Mouse (Mus musculus) forebrain, embryonic 11.5 days (tissue): ENCODE measurements around the gene Svep1. TPM values are rescaled to one million over a fixed set of nuclear protein-coding genes. Genes with fewer than 3 reads are reported as not detected.

ENCODE experiments used
- ATAC-seq: fragments of 200-750 bp; cut with Nextera tagmentation; replicated peaks from 2 replicates; pipeline ENCODE4 v1.8.0; 2017; ENCODE audit warnings: moderate TSS enrichment; ENCODE audit not compliant: low FRiP score
- DNase-seq: peaks from one replicate; pipeline ENCODE4 v3.0.0-alpha.2; 2017; ENCODE audit warnings: low spot score
- H3K27ac ChIP-seq: fragments of 300-500 bp; sonication (generic); 2 replicates; pipeline ENCODE4 v1.5.1; 2014; ENCODE audit warnings: low read depth, low read length
- H3K27me3 ChIP-seq: fragments of 300-500 bp; sonication (generic); 2 replicates; pipeline ENCODE4 v1.6.1; 2014; ENCODE audit warnings: mild to moderate bottlenecking, low read length, mixed read lengths; ENCODE audit not compliant: control insufficient read depth, insufficient read depth
- H3K36me3 ChIP-seq: fragments of 300-500 bp; sonication (generic); 2 replicates; pipeline ENCODE4 v1.6.1; 2014; ENCODE audit warnings: mild to moderate bottlenecking, low read length, moderate library complexity, mixed read lengths; ENCODE audit not compliant: control insufficient read depth, insufficient read depth
- H3K4me1 ChIP-seq: fragments of 300-500 bp; sonication (generic); replicated peaks from 2 replicates; pipeline ENCODE4 v1.6.1; 2014; ENCODE audit warnings: low read length, mixed read lengths; ENCODE audit not compliant: control insufficient read depth, insufficient read depth
- H3K4me2 ChIP-seq: fragments of 300-500 bp; sonication (generic); 2 replicates; pipeline ENCODE4 v1.6.1; 2014; ENCODE audit warnings: low read depth, mild to moderate bottlenecking, low read length, moderate library complexity, mixed read lengths; ENCODE audit not compliant: severe bottlenecking
- H3K4me3 ChIP-seq: fragments of 300-500 bp; sonication (generic); 2 replicates; pipeline ENCODE4 v1.5.1; 2014; ENCODE audit warnings: low read depth, low read length
- H3K9ac ChIP-seq: fragments of 300-500 bp; sonication (generic); 2 replicates; pipeline ENCODE4 v1.6.1; 2014; ENCODE audit warnings: low read length
- H3K9me3 ChIP-seq: fragments of 300-500 bp; sonication (generic); 2 replicates; pipeline ENCODE4 v1.6.1; 2016; ENCODE audit warnings: low read length, mixed read lengths; ENCODE audit not compliant: control insufficient read depth
- WGBS: fragments of 180-500 bp; shearing (Covaris S2); extraction: QIAGEN DNeasy Blood & Tissue Kit; methylation state at CpG from one replicate; pipeline ENCODE4 v1.1.7; 2014; 5-methylcytosine and 5-hydroxymethylcytosine counted together
- polyA plus RNA-seq: library from polyadenylated mRNA; unstranded; fragments of >200 nt; fragmentation: Nextera tagmentation; extraction: Ambion mirVana; gene quantifications from 2 replicates; pipeline ENCODE4 v1.2.1, GENCODE M21; 2014

Gene Svep1
- polyA plus RNA-seq, 1 experiment from 2014 or later = 3.6 TPM

- Histone ChIP-seq H3K9ac (no peak overlapping the region), H3K4me1 (no peaks in the 10 kb centered on the region), H3K4me2 (no peak overlapping the region), H3K4me3 (no peak overlapping the region), H3K27ac (no peak overlapping the region), H3K9me3 (no peaks in the 10 kb centered on the region), H3K36me3 (no peaks in the 10 kb centered on the region), H3K27me3 (no peaks in the 10 kb centered on the region)
- ATAC-seq = no peak
- 81% methylated on average over 4 of the region's 4 CpGs for WGBS
- no peak for DNase-seq
These were observed 120.5 kb downstream of the Svep1 start for GRCm38 (mm10) chr4:58086151-58086550.

- Histone ChIP-seq H3K9ac (no peak overlapping the region), H3K27me3 (no peaks in the 10 kb centered on the region), H3K27ac (no peak overlapping the region), H3K36me3 (no peaks in the 10 kb centered on the region), H3K4me1 (no peaks in the 10 kb centered on the region), H3K4me3 (no peak overlapping the region), H3K4me2 (no peak overlapping the region), H3K9me3 (no peaks in the 10 kb centered on the region)
- DNase-seq (no peak), ATAC-seq (no peak)
- WGBS = 83% methylated on average over 3 of the region's 3 CpGs
These were observed 121.3 kb downstream of the Svep1 start for GRCm38 (mm10) chr4:58085340-58085739.

GRCm38 (mm10) chr4:58084155-58084554 lies 122.5 kb downstream of the Svep1 start:
- Histone ChIP-seq H3K36me3 (no peaks in the 10 kb centered on the region), H3K27me3 (no peaks in the 10 kb centered on the region), H3K4me3 (no peak overlapping the region), H3K4me1 (0 out of 2 replicates have a peak, but pooled peaks cover 3% of the 10 kb centered on the region), H3K4me2 (no peak overlapping the region), H3K9me3 (no peaks in the 10 kb centered on the region), H3K9ac (no peak overlapping the region), H3K27ac (no peak overlapping the region)
- no peak for ATAC-seq
- DNase-seq = no peak
- WGBS = 96% methylated on average over 5 of the region's 5 CpGs

- WGBS = 8% methylated on average over 5 of the region's 5 CpGs
- no peak overlapping the region for H3K4me3 ChIP-seq
- no peak overlapping the region for H3K4me2 ChIP-seq
- no peaks in the 10 kb centered on the region for H3K36me3 ChIP-seq
- no peak overlapping the region for H3K9ac ChIP-seq
- H3K4me1 ChIP-seq = 0 out of 2 replicates have a peak, but pooled peaks cover 3% of the 10 kb centered on the region
- no peaks in the 10 kb centered on the region for H3K27me3 ChIP-seq
- H3K27ac ChIP-seq = no peak overlapping the region
- ATAC-seq = peak; percentile 49; the same call in 1 of the 2 replicates
- no peaks in the 10 kb centered on the region for H3K9me3 ChIP-seq
- peak; percentile 79 for DNase-seq
These were observed 124.1 kb downstream of the Svep1 start for GRCm38 (mm10) chr4:58082588-58082987.

DNA sequence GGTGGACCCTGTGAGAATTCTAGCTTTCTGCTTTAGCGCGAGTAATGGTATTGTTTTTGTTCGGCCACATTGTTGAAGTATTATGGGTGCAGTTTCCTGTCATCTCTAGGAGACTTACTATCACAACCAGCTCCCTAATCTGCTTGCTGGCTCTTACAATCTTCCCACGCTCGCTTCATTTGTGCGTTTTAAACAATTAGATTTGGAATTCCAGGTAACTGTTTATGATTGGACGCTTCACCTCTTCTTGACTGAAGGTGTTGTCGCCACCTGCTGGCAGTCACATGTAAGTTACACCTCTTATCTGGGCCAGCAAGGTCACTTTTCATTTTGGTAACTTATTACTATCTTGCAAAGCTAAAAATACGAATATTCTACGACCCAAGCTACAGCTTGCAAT lies 127.0 kb downstream of the Svep1 start:
- H3K4me3 ChIP-seq = peak overlapping the region; percentile 20; the same call in 1 of the 2 replicates
- peak; percentile 65 for DNase-seq
- no peak overlapping the region for H3K9ac ChIP-seq
- 13% methylated on average over 10 of the region's 10 CpGs for WGBS
- no peak overlapping the region for H3K27ac ChIP-seq
- no peaks in the 10 kb centered on the region for H3K36me3 ChIP-seq
- peak overlapping the region; percentile 38; the same call in 1 of the 2 replicates for H3K4me2 ChIP-seq
- no peaks in the 10 kb centered on the region for H3K27me3 ChIP-seq
- 0 out of 2 replicates have a peak, but pooled peaks cover 3% of the 10 kb centered on the region for H3K4me1 ChIP-seq
- H3K9me3 ChIP-seq = no peaks in the 10 kb centered on the region
- ATAC-seq = no peak

DNA sequence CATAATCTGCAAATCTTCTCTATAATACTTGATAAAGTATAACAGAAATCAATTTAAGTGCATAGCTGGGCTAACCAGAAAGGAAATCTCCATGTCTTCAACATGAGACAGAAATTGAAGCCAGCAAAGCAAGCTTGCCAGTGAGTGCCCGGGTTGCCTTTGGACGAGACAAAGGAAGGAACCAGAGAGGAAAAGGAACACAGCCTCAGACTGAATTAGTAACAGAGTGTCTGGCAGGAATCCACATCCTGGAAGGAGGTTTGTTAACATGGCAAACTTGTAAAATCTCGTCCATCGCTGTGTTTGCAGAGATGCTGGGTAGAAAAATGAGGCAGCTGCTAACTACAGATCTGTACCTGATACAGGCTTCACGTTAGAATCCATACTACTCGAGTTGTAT lies 128.7 kb downstream of the Svep1 start:
- no peak overlapping the region for H3K27ac ChIP-seq
- no peak for DNase-seq
- no peak for ATAC-seq
- H3K9me3 ChIP-seq = no peaks in the 10 kb centered on the region
- H3K9ac ChIP-seq = no peak overlapping the region
- no peak overlapping the region for H3K4me3 ChIP-seq
- H3K4me2 ChIP-seq = no peak overlapping the region
- no peaks in the 10 kb centered on the region for H3K27me3 ChIP-seq
- no peaks in the 10 kb centered on the region for H3K36me3 ChIP-seq
- 0 out of 2 replicates have a peak, but pooled peaks cover 3% of the 10 kb centered on the region for H3K4me1 ChIP-seq
- 84% methylated on average over 6 of the region's 6 CpGs for WGBS

DNA sequence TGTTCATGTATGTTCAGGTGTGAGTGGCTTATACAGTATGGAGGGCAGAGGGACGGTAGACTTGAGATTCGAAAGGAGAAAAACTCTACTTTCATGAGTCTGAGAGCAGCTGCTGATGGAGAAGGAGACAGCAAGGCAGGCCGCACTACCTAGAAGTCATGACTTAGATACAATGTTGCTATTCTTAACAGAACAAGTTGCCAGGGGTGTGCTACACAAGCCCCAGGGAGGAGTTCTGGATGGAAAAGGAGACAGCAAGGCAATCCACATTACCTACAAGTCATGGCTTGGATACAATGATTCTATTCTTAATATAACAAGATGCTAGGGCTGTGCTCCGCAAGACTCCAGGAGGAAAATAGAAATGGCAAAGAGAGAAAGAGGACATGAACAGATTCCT lies 129.1 kb downstream of the Svep1 start:
- ATAC-seq (no peak), DNase-seq (no peak)
- H3K4me1 ChIP-seq = 0 out of 2 replicates have a peak, but pooled peaks cover 3% of the 10 kb centered on the region
- H3K27ac ChIP-seq = no peak overlapping the region
- whole genome bisulfite sequencing = 93% methylated on average over 4 of the region's 4 CpGs
- H3K36me3 ChIP-seq = no peaks in the 10 kb centered on the region
- no peaks in the 10 kb centered on the region for H3K27me3 ChIP-seq
- H3K4me2 ChIP-seq = no peak overlapping the region
- H3K9ac ChIP-seq = no peak overlapping the region
- no peak overlapping the region for H3K4me3 ChIP-seq
- H3K9me3 ChIP-seq = no peaks in the 10 kb centered on the region

DNA sequence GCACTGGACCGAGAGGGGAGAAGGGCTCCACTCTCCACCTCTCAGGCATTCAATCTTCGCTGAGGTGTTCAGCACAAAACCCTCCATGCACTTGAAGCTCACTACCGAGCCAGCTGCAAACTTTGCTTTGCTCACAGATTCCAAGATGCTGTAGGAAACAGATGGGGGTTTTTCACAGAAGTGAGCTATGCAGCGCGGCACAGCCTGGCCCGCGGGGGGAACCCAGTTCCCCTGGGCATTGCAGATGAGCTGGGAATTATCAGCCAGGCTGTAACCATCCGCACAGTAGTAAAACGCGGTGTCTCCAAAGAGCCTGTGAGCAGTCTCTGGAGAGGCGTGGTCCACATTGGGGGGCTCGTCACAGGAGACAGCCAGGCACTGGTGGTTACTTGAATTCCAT lies 133.8 kb downstream of the Svep1 start:
- Histone ChIP-seq H3K27ac (no peak overlapping the region), H3K4me3 (no peak overlapping the region), H3K9ac (no peak overlapping the region), H3K4me1 (no peaks in the 10 kb centered on the region), H3K9me3 (no peaks in the 10 kb centered on the region), H3K36me3 (no peaks in the 10 kb centered on the region), H3K4me2 (no peak overlapping the region), H3K27me3 (no peaks in the 10 kb centered on the region)
- WGBS = 88% methylated on average over 12 of the region's 12 CpGs
- ATAC-seq (no peak), DNase-seq (no peak)

DNA sequence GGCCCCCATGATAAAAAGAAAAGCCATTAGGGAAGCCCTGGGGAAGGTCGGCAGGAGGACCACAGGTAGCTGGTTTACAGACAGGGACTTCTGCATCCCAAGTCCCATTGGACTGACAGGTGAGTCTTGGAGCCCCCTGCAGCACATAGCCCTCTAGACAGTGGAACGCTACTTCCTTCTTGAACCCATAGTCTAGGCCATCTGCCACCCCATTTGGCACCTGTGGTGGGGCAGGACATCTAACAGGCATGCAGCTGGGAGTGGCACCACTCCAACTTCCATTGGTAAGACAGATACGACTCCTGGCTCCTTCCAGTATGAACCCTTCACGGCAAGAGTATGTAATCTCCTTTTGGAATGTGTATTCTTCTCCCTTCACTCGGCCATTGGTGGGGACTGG lies 137.8 kb downstream of the Svep1 start:
- Histone ChIP-seq H3K4me1 (no peaks in the 10 kb centered on the region), H3K9me3 (no peaks in the 10 kb centered on the region), H3K27ac (no peak overlapping the region), H3K4me3 (no peak overlapping the region), H3K4me2 (no peak overlapping the region), H3K27me3 (no peaks in the 10 kb centered on the region), H3K9ac (no peak overlapping the region), H3K36me3 (no peaks in the 10 kb centered on the region)
- no peak for DNase-seq
- ATAC-seq = no peak
- WGBS = 89% methylated on average over 5 of the region's 5 CpGs
